Mouse (Mus musculus) spleen, postnatal 4 days (tissue): Measurements from ENCODE around the gene Tmcc3.

ENCODE experiments used
- DNase-seq, 2 experiments: peaks; one replicate each; pipeline ENCODE4 v3.0.0; 2022; ENCODE audit warnings: low spot score in 2 of 2

Gene Tmcc3

DNA sequence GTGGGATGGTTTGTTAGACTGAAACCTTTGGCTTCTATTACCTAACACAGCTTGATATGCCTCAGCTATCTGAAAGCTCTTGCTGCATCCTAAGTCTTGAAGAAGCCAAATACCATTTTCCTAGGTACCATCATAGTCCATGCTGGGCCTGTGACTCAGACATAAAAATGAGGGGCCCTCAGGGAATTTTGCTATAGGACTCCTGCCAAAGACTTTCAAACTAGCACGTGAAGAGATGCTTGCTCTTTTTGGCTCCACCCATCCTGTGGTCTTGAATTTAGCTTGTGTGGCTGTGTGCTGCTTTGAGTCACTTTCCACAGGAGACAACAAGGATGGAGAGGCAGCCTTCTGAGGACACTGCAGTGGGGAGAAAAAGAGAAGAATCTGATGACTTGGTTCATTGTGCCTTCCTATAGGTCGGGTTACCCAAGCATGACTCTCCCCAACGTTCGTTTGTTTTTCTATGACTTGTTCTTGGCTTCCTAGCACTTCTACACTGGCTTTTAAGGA is 319.1 kb downstream of the Tmcc3 start:
- DNase-seq, result peak in 1 of 2 experiments; percentile 38

DNA sequence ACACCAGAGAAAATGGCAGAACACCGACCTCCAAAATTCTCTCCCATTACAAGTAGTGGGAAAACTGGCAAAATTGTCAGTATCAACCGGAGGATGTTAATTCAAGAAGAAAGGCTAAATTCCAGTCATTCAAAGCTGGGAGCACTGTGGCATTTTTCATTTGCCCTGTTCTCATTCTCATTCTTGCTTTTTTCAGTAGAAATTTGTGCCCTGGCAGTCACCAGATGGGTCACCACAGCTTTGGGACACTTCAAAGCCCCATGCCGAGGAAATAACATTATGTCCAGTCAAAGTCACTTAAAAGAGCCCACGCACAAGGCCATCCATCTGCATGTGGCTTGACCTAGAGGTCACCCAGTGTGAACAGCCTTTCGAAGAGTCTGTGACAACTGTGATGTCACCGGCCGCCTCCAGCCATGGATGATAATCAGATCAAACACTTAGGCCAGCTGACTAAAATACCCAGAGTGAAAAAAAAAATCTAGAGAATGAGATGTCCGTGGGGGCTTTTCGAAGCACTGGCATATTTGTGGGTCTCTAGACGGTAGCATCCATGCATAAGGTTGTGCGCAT is 319.9 kb downstream of the Tmcc3 start:
- peak in 1 of 2 experiments; percentile 24 for DNase-seq

DNA sequence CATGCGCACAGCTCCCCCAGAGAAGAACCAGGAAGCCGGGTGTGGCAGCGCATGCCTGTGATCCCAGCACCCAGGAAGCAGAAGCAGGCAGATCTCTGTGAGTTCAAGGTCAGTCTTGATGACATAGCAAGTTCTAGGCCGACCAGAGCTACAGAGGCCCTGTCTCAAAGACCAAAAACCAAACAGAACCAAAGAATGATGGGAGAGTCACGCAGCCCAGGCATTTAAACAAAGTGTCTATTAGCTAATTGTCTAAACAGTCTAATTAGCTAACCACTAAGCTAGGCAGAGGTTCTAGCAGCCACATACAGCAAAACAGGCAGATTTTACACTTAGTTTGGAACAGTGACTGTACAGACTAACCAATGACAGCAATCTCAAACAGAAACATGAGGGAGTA is 320.5 kb downstream of the Tmcc3 start:
- DNase-seq, result no peak

DNA sequence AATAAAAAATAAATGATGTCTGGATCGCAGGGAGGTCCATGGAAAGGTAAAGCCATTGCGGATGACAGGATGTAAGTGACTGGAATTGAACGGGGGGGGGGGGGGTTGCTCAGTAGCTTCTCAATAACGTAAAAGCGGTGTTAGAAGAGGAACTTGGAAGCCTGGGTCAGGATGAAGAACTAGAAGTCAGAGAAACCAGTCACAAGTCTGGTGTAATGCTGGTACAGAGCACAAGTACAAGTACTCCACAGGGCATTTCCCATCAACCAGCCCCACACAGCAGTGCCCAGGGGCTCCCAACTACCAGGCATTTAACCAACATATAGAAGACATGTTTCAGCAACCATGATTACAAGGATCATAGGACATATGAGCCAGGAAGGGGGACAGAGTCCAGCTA is 326.9 kb downstream of the Tmcc3 start:
- no peak for DNase-seq

DNA sequence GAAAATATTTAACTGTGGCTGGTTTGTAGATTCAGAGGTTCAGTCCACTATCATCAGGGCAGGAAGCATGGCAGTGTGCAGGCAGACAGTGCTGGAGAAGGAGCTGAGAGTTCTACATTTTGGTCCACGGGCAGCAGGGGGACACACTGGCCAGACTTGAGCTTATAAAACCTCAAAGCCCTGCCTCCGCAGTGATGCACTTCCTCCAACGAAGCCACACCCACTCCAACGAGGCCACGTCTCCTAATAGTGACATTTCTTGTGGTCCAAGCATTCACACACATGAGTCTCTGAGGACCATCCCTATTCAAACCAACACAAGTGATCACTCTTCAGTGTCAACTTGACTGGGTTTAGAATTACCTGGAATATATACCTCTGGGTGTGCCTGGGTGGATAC is 327.5 kb downstream of the Tmcc3 start:
- DNase-seq, result no peak

DNA sequence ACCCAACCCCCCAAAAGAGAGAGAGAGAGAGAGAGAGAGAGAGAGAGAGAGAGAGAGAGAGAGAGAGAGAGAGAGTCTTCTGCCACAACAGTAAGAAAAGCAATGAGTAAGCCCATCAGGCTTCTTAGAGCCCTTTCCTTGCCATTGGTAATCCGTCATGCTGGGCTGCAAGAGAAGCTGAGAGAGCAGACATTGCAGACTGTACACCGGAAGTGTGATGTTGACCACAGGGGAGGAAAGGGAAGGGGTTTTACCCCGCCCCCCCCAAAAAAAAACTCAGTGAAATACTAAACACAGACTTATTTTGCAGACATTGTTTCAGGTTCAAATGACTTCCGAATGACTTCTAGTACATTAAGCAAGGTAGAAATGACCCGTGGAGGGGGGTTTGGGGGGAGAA is 328.3 kb downstream of the Tmcc3 start:
- DNase-seq, result no peak
